Mouse (Mus musculus): ENCODE measurements at regions not wholly inside any gene's neighbourhood (a gene's known extent, or its start where the extent isn't known, plus 50 kb on each side); places are given as distances from the start of the nearest gene placed in this dataset.

- DNase-seq (ENCODE audit: low spot score in 2 of 2) = no peak
These were observed 205.1 kb upstream of the Epha3 start for GRCm38 (mm10) chr16:64068787-64069673.

DNA sequence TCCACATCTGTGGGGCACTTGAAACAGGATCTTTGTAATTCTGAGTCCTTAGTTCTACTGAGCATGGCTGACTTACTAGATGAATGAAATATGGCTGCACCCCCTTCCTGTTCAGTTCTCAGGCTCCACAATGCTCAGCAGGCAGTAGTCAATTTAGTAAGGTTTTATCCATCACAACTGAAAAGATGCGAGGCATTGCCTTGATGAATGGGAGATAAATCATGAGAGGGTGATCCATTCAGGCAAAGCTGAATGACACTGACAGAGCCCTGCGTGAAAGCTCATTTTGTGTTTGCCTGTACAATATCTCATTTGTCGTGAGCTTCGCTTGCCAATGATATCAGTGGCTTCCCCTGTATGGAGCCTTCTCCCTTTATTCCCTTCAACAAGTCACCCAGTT lies 198.6 kb upstream of the Epha3 start:
- DNase-seq (ENCODE audit: low spot score in 2 of 2) = no peak

DNA sequence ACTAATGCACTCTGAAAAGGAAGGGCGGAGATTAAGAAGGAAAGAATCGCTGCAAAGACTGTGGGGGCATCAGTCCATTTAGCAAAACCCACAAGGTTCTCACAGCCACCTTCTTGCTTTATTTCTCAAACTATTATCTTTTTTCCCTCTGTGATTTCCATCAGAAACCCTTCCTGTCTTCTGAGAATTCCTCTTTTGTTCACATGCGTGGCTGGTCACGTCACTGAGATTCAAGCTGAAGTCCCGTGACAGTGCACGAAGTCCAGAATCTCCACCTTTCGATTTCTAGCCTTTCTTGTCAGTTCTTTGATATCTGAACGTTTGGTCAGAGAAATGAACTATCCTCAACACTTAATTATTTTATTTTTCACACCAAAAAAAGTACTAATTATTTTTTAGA lies 194.7 kb upstream of the Epha3 start:
- no peak for DNase-seq (ENCODE audit: low spot score in 2 of 2)

DNA sequence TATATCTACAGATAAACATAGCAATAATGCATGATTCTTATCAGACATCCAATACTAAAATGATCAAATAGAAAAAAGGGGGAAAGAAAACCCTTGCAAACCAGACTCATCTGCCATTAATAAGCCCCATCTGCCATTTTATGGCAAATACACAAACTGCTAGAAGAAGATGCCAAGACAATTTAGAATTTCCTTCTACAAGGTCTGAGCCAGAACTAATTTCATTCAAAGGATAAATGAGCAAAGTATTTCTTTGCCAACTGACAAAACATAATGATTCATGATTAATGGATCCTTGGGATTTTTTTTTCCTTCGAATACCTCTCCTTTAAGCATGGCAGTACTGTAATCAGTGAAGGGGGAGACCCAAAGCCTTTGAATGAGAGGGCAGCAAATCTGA lies 190.4 kb upstream of the Epha3 start:
- no peak for DNase-seq (ENCODE audit: low spot score in 2 of 2)

DNA sequence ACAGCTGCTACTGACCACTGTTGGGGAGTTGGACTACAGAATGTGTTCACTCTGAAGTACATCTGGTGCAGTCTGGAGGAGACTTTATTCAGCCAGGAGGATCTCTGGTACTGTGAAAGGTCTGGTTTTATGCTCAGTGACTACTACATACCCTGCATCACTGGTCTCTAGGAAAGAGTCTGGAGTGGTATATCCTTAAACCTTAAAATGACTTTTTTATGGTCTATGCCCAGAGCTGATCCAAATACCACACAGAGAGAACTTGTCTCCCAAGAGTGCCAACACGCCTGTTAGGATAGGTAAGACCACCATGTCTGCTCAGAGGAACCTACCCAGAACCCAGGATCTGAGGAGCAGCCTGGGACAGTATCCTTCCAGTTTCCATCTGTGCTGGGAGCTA lies 184.1 kb upstream of the Epha3 start:
- DNase-seq (ENCODE audit: low spot score in 2 of 2) = no peak

DNA sequence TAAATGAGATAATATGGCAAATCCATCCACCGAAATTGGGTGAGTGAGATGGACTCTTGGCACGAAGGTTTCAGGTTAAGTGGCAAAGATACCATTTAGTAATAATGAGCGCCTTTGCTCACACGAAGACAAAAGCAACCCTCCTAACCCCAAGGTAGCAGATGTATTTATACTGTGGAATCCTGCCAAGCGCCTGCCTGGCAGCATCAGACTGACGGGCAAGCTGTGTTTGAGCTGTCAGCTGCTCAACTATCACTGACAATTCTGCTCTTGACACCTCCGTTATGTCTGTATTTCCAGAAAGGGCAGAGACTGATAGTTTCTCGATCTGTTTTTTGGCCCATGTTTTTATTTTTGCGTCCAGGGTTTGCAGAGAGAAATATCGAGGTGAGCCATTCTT lies 169.1 kb upstream of the Epha3 start:
- peak; percentile 4 to 15 for DNase-seq (ENCODE audit: low spot score in 2 of 2)

GRCm38 (mm10) chr16:64023981-64024380 lies 160.0 kb upstream of the Epha3 start:
- no peak for DNase-seq (ENCODE audit: low spot score in 2 of 2)

DNA sequence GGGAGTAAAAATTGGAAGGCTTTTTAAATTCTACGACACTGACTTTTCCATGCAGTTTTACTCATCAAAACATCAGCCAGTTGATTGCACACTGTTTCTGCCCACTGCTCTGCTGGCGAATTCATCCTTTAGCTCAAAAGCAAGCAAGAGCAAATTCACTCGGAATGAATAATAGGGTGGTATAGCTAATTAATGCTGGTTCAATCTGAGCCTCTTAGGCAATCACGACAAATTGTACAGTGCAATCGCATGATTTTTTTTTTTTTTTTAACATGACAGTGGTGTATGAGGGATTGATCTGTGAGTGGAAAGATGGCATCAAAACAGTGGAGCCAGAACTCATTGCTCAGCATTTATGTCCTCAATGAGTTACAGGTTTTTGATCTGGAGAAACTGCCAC lies 136.9 kb upstream of the Epha3 start:
- no peak for DNase-seq (ENCODE audit: low spot score in 2 of 2)

DNA sequence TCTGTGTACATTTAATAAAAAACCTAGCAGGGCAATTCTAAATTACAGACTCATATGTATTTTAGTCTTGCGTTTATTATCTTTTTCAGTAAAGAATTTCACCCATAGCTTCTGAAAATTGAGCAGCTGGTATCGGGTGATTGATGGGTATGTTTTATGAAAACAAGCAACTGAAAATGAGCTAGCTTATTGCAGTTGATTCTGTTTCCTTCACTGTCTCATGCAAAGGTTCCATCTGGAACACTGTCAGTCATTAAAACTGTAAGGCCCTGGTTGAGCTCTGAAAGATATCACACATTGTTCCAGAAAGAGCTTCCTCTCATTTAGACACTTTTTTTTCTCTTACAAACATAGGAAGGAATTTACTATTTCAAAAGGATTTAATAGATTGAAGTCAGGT lies 103.4 kb upstream of the Epha3 start:
- no peak for DNase-seq (ENCODE audit: low spot score in 2 of 2)

GRCm38 (mm10) chr16:63960786-63961185 lies 96.8 kb upstream of the Epha3 start:
- no peak for DNase-seq (ENCODE audit: low spot score in 2 of 2)

DNA sequence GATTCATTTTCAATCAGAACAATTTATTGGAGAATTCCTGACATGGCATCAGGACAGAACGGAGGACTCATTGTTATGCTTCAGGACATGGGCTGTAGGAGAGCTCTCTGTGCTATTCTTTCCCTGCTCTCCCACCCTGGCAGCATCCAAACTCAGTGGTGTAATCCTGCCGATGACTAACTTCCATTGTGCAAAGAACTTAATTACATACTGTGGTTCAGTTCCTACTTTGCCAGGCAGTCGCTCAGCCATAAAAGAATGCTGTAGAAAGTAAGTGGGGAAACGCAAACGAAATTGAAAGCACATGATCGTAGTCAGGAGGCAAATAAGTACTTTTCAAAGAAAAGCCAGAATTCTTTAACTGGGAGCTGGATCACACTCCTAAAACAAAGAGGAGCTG lies 94.2 kb upstream of the Epha3 start:
- no peak for DNase-seq (ENCODE audit: low spot score in 2 of 2)

- DNase-seq (ENCODE audit: low spot score in 2 of 2) = no peak
These were observed 61.2 kb upstream of the Epha3 start for GRCm38 (mm10) chr16:63925195-63925594.

DNA sequence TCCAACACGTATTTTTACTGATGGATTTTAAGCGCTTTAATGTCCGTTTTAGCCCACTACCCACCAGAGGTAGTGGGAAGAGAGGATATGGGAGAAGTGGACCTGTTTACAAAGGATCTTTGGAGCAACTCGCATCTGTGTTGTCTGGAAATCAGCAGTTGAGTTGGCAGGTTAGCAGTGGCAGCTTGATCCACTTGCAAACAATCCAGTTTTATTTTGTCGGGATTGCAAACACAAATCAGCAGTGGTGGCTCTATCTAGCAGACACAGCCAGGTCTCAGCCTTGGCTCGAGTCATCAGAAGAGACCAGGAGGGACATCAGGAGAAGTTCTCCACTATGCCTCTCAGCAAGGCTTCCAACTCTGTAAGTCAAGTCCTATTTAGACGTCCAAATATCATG lies 57.2 kb upstream of the Epha3 start:
- no peak for DNase-seq (ENCODE audit: low spot score in 2 of 2)
